Mouse (Mus musculus): ENCODE measurements around the gene Mterf1b.

Gene Mterf1b

DNA sequence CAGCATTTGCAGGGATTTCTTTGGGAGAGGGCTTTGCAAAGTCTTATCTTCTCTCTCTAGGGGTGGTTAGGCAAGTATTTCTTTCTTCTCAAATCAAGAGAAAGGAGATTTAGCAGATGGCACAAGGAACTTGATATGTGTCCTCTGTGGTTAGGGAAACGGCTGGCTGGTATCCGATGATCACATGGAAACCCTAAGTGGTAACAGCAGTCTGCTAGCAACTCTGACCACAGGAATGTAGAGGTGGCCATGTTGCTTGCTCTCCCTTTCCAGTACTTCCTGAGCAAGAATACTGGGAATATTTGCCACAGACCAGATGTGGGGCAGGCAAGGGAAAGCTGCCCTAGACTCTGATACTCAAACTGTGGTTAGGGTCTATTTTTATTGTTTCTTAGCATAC, 53.9 kb downstream of the Mterf1b start:
- DNase-seq: no peak

All from cerebellum, adult 11-12 months (tissue).